Mouse (Mus musculus) kidney, adult 2 months (tissue): ENCODE measurements at regions not wholly inside any gene's neighbourhood (a gene's known extent, or its start where the extent isn't known, plus 50 kb on each side); places are given as distances from the start of the nearest gene placed in this dataset.

ENCODE experiments used
- CTCF ChIP-seq: fragments of 200-500 bp; conservative IDR thresholded peaks from 2 replicates; pipeline ENCODE4 v1.5.1; 2011; ENCODE audit warnings: low read depth, mild to moderate bottlenecking, control low read depth, low read length, moderate library complexity, mixed read lengths; ENCODE audit not compliant: insufficient read depth, insufficient read length
- POLR2A ChIP-seq: fragments of 200-500 bp; IDR thresholded peaks from one replicate; pipeline ENCODE4 v1.6.1; 2011; ENCODE audit warnings: low read depth, low read length, control low read depth

DNA sequence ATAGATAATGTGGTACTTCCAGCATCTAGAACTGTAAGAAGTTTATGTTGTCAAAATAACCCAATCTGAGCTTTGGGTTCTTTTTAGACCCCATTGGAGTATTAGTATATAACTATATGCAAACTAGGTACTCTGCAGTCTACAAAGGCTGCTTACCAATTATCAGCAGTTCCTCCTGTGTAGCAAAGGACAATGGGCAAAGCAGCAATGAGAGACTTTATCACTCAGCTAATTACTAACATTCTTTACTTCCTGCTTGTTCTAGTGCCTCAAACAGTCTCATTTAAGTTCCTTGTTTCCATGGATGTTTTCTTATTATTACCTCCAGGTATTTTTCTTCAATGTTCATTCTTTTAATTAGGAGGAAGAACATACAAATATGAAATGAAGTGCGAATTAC is 312.5 kb upstream of the Klf6 start:
- TF ChIP-seq CTCF (no peak), POLR2A (no peak)
